Mouse (Mus musculus): ENCODE measurements around the gene Zfp87. TPM values are rescaled to one million over a fixed set of nuclear protein-coding genes. Genes with fewer than 3 reads are reported as not detected.

Zfp87 gene
- 32.9 TPM for polyA plus RNA-seq (2015; fragmentation: Illumina TruSeq; extraction: RNeasy Lipid Tissue Mini Kit (QIAGEN cat#74804); ENCODE audit: insufficient read depth, low replicate concordance)

GRCm38 (mm10) chr13:67525753-67526410 is at the start of gene Zfp87, which contains the start of gene Gm26965:
TSS of gene Zfp87 (minus strand) at chr13:67526177.
TSS of gene Gm26965 (minus strand) at chr13:67526151.

DNA sequence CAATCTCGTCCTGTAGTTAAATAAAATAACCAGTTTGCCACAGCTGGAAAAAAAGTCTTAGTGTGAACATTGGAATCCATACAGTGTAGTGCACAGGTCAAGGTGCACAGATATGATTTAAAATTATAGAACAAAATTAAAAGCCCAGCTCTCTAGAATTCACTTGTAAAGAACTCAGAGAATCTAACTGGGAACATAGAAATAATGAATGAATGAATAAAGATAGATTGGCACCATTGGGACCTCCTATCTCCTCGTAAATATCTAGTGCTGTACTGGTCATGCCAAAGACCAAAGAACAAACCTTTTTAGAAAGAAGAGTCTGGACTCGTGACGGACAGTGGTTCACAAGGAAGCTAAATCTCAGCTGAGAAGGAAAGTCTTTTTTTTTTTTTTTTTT is 27.8 kb upstream of the Zfp87 start, which contains the start of gene Zfp748:
Gene Zfp748, minus strand, starts transcription at position 101 of the 400 bp plus-strand sequence.

DNA sequence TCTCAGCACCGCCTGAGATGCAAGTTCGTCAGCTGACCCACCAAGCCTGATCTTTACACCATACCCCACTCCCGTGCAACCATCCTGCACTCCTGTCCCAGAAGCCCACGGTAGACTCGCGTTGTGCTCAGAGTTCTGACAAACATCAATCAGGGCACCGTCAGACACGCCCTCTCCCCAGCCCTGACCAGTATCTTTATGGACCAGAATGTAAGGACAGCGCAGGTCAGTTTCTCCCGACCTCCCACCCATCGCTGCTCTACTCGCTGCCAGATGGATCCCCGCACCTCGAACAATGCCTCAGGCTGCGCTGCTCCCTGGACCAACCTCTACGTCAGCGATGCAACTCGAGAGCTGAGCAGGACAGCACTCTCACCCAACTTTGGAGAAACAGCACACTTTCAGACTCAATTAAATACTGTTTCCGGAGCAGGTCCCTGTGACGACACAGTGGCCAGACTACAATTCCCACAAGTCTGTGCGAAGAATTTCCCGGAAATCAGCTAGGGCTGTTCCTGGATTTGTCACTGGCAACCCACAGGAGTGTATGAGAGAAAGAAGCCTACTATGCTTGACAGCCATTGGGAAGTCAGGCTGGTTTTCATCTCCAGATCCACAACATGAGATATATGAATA is 25.8 kb downstream of the Zfp87 start, which contains the start of gene Zfp58:
Gene Zfp58, minus strand, starts transcription at position 472 of the 636 bp plus-strand sequence.

DNA sequence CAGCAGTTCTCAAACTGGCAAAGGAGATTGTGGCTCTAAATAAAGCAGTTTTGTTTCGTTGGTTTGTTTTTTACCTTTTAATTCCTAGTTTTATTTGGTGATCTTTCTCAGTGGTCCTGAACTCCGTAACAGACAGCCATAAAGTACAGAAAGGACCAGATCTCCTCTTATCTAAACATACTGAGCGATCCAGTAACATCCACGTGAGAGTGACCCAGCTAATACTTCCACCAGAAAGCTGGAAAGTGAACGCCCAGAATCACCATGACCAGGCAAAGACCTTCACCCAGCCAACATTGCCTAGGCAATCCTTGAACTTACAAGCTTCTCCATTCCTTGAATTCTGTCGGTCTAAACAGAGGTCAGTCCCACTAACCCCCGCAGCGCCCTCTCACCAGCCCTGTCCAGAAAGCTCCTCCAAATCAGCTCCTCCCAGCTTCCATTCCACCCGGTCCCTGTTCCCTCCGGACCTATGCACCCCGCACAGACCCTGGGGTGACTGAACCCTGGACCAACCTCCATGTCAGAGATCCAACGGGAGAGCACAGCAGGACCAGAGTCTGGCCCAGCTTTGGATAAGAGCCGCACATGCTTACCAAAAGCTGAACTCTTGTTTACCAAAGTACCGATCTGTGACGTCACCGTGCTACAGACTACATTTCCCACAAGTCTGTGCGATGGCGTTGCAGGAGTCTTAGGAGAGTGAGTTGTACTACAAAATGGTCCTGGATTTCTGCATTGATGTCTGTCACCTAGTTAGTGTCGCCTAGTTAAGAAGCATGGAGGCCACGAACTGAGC is 42.2 kb downstream of the Zfp87 start, which contains the start of gene Zfp874b:
Gene Zfp874b, minus strand, starts transcription at position 634 of the 799 bp plus-strand sequence.

Other genes with a start within 250 kb of the Zfp87 start
- gene Zfp458, start 247.7 kb downstream of the Zfp87 start, polyA plus RNA-seq (2015; fragmentation: Illumina TruSeq; extraction: RNeasy Lipid Tissue Mini Kit (QIAGEN cat#74804); ENCODE audit: insufficient read depth, low replicate concordance): 6.9 TPM
- 1.8 TPM for gene Zfp457, start 219.7 kb downstream of the Zfp87 start, polyA plus RNA-seq (2015; fragmentation: Illumina TruSeq; extraction: RNeasy Lipid Tissue Mini Kit (QIAGEN cat#74804); ENCODE audit: insufficient read depth, low replicate concordance)
- 24.2 TPM for gene Zfp595, start 193.6 kb downstream of the Zfp87 start, polyA plus RNA-seq (2015; fragmentation: Illumina TruSeq; extraction: RNeasy Lipid Tissue Mini Kit (QIAGEN cat#74804); ENCODE audit: insufficient read depth, low replicate concordance)
- 3.4 TPM for gene Gm28044, start 165.6 kb downstream of the Zfp87 start, polyA plus RNA-seq (2015; fragmentation: Illumina TruSeq; extraction: RNeasy Lipid Tissue Mini Kit (QIAGEN cat#74804); ENCODE audit: insufficient read depth, low replicate concordance)
- gene Zfp953, start 165.6 kb downstream of the Zfp87 start, polyA plus RNA-seq (2015; fragmentation: Illumina TruSeq; extraction: RNeasy Lipid Tissue Mini Kit (QIAGEN cat#74804); ENCODE audit: insufficient read depth, low replicate concordance): 14.9 TPM
- gene Gm28041, start 150.4 kb downstream of the Zfp87 start, polyA plus RNA-seq (2015; fragmentation: Illumina TruSeq; extraction: RNeasy Lipid Tissue Mini Kit (QIAGEN cat#74804); ENCODE audit: insufficient read depth, low replicate concordance): 2.8 TPM
- 12.7 TPM for gene Zfp456, start 150.4 kb downstream of the Zfp87 start, polyA plus RNA-seq (2015; fragmentation: Illumina TruSeq; extraction: RNeasy Lipid Tissue Mini Kit (QIAGEN cat#74804); ENCODE audit: insufficient read depth, low replicate concordance)
- gene Zfp429, start 126.4 kb downstream of the Zfp87 start, polyA plus RNA-seq (2015; fragmentation: Illumina TruSeq; extraction: RNeasy Lipid Tissue Mini Kit (QIAGEN cat#74804); ENCODE audit: insufficient read depth, low replicate concordance): 37.0 TPM
- gene Zfp459, start 104.8 kb downstream of the Zfp87 start, polyA plus RNA-seq (2015; fragmentation: Illumina TruSeq; extraction: RNeasy Lipid Tissue Mini Kit (QIAGEN cat#74804); ENCODE audit: insufficient read depth, low replicate concordance): 5.2 TPM
- gene Zfp874a, start 74.6 kb downstream of the Zfp87 start, polyA plus RNA-seq (2015; fragmentation: Illumina TruSeq; extraction: RNeasy Lipid Tissue Mini Kit (QIAGEN cat#74804); ENCODE audit: insufficient read depth, low replicate concordance): 22.7 TPM
- gene Zfp874b, start 41.9 kb downstream of the Zfp87 start, polyA plus RNA-seq (2015; fragmentation: Illumina TruSeq; extraction: RNeasy Lipid Tissue Mini Kit (QIAGEN cat#74804); ENCODE audit: insufficient read depth, low replicate concordance): 32.3 TPM
- gene Zfp58, start 25.6 kb downstream of the Zfp87 start, polyA plus RNA-seq (2015; fragmentation: Illumina TruSeq; extraction: RNeasy Lipid Tissue Mini Kit (QIAGEN cat#74804); ENCODE audit: insufficient read depth, low replicate concordance): 21.0 TPM
- 0.33 TPM for gene Gm26965, start within 50 bp of the Zfp87 start, polyA plus RNA-seq (2015; fragmentation: Illumina TruSeq; extraction: RNeasy Lipid Tissue Mini Kit (QIAGEN cat#74804); ENCODE audit: insufficient read depth, low replicate concordance)
- gene Zfp748, start 27.7 kb upstream of the Zfp87 start, polyA plus RNA-seq (2015; fragmentation: Illumina TruSeq; extraction: RNeasy Lipid Tissue Mini Kit (QIAGEN cat#74804); ENCODE audit: insufficient read depth, low replicate concordance): 17.4 TPM
- gene Zfp729b, start 83.5 kb upstream of the Zfp87 start, polyA plus RNA-seq (2015; fragmentation: Illumina TruSeq; extraction: RNeasy Lipid Tissue Mini Kit (QIAGEN cat#74804); ENCODE audit: insufficient read depth, low replicate concordance): 21.6 TPM
- gene Gm49345, start 111.6 kb upstream of the Zfp87 start, polyA plus RNA-seq (2015; fragmentation: Illumina TruSeq; extraction: RNeasy Lipid Tissue Mini Kit (QIAGEN cat#74804); ENCODE audit: insufficient read depth, low replicate concordance): not detected
- gene Zfp729a, start 111.6 kb upstream of the Zfp87 start, polyA plus RNA-seq (2015; fragmentation: Illumina TruSeq; extraction: RNeasy Lipid Tissue Mini Kit (QIAGEN cat#74804); ENCODE audit: insufficient read depth, low replicate concordance): 19.4 TPM
- 21.3 TPM for gene Zfp738, start 160.9 kb upstream of the Zfp87 start, polyA plus RNA-seq (2015; fragmentation: Illumina TruSeq; extraction: RNeasy Lipid Tissue Mini Kit (QIAGEN cat#74804); ENCODE audit: insufficient read depth, low replicate concordance)
- 22.6 TPM for gene Zfp65, start 203.0 kb upstream of the Zfp87 start, polyA plus RNA-seq (2015; fragmentation: Illumina TruSeq; extraction: RNeasy Lipid Tissue Mini Kit (QIAGEN cat#74804); ENCODE audit: insufficient read depth, low replicate concordance)
- gene Zfp85, start 229.1 kb upstream of the Zfp87 start, polyA plus RNA-seq (2015; fragmentation: Illumina TruSeq; extraction: RNeasy Lipid Tissue Mini Kit (QIAGEN cat#74804); ENCODE audit: insufficient read depth, low replicate concordance): 14.7 TPM